Mouse (Mus musculus) WW6 (cell line): ENCODE data around the gene Gm45717.

Source experiments
- DNase-seq: peaks from one replicate; pipeline ENCODE4 v3.0.0-alpha.2; 2013; ENCODE audit warnings: low read depth, low spot score

The Gm45717 gene

DNA sequence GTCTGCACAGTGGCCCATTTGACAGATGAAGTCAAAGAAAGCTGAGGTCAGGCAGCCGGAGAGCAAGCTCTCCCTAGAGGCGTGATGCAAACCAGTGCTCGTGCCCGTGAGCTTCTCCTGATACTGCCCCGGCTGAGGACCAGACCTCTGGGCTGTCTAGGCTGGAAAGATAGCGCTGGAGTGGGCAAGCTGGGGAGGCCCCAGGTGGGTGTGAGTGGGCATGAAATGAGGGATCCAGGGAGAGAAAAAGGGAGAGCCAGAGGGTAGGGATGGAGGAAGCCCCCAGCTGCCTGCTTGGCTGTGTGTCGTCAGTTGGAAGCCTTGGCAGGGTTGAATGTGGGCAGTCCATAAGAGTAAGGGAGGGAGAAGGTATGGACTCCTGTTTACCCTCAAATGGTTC is 11.5 kb downstream of the Gm45717 start:
- DNase-seq: no peak

DNA sequence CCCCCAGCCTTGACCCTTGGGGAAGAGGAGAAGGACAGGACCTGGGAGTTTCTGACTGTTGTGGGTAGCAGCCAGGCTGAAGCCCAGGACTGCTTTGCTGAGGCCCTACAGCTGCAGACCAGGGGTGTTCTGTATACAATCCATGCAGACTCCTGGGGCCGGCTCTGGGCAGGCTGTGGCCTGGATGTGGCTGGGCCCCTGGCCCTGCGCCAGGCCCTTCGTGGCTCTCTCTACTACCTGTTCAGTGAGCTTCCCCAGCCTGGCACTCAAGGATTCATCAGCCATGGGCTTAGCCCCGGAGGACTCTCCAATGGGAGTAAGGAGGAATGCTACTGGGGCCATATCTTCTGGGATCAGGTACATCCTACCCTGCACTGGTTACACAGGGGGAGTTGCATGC is 12.4 kb downstream of the Gm45717 start:
- DNase-seq: no peak

DNA sequence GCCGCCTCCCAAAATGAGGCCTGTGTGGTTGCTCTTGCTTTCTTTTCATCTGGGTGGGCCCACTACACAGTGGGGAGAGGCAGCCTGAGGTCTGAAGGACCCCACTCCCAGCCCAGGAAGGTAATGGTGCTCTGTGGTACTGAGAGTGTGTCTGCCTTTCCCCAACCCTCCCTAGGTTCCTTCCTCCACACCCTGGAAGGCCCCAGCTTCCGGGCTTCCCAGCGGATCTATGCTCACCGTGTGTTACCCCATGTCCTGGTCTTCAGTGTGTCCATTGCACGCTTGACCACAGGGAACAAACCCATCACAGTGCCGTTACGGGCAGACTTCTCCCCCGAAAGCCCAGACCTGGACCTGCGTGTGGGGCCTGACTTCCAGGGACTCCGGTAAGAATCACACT is 12.9 kb downstream of the Gm45717 start:
- no peak for DNase-seq

DNA sequence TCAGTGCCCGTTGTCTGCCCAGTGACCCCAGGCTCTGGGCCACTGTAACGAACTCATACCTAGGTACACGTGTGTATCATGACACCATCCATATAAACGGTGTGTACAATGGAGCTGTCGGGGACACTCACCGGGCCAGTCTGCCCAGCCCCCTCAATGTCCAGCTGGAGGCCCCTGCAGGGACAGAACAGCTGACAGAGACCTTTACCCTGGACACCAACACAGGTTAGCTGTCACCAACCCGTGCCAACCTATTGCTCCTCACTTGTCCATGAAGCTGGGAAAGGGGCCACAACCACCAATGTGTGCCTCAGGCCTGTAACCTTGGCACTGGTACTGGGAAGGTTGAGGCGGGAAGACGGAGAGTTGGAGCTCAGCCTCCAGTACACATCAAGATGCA is 13.4 kb downstream of the Gm45717 start:
- no peak for DNase-seq

DNA sequence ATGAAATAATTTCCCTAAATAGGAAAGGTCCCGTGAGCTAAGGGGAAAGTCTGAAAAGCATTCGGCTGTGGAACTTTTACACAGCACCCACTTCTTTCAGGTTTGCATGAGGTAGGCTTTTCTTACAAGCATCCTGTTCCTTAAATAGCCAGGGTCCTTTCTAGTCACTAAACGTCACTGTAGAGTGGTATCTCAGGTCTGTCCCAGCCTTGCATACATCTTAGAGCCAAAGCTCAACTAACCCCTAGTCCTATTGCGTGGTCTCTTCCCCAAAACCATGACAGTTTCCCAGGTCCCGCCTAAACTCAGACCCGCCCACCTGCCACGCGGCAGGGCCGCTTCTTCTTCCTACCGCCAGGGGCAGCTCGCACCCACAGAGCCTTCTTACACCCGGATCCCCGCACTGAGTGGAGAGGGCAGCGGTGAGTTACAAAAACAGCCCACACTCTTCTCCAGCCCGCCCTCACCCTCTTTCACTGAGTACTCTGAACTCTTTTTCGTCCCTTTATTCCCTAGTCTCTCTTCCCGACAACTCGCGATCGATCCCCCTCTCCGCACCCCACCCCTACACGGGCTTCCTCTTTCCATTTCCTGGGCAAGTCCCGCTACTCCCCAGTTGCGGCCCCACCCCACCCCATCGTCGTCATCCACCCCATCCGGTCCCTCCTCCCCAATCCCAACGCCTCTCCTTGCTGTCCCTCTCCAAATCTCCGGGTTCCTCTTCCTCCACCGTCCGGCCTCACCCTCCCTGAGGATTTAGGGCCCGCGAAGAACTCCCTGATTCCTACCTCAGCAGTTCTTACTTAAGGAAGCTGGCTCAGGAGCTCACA is 14.3 kb downstream of the Gm45717 start, which contains the start of gene Pgghg:
TSS of gene Pgghg (plus strand) at position 170 of the 830 bp plus-strand sequence.
- DNase-seq: no peak

DNA sequence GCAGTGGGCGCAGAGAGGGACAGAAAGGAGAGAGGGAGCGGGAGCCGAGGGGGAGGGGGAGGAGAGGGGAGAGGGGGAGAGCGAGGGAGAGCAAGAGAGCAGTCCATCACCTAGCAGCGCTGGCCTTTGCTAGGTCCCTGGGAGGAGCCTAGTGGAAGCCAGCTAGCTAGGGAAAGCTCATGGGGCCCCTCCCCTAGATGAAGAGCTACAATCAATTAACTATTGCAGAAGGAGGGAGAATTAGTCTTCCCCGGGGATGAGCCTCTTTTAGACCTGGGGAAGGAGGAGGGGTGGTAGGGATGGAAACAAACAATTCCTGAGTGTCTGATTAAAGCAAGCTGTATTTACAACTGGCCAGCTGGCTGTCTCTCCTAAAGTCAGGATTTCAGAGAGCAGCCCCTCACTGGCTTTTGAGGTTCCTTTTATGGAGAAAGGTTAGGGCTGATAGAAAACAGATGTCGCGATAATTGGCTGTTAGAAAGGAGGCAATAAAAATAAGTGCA is 16.0 kb downstream of the Gm45717 start:
- DNase-seq: no peak

DNA sequence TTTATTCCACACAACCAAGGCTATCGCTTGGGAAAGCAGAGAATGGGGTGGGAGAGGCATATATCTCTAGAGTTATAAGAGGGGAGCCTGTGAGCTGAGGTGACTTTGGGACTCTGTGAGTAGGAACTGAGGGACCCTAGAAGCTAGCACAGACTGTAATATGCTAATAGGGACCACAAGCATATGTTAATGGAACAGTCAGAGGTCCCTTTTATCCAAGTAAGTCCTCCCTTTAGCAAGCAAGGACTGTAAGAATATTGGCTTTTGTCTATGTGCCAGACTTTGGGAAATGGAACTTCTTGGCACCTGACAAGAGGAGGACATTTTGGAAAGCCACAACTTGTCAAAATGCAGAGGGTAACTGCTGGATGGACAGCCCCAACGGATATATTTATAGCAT is 16.8 kb downstream of the Gm45717 start:
- no peak for DNase-seq

DNA sequence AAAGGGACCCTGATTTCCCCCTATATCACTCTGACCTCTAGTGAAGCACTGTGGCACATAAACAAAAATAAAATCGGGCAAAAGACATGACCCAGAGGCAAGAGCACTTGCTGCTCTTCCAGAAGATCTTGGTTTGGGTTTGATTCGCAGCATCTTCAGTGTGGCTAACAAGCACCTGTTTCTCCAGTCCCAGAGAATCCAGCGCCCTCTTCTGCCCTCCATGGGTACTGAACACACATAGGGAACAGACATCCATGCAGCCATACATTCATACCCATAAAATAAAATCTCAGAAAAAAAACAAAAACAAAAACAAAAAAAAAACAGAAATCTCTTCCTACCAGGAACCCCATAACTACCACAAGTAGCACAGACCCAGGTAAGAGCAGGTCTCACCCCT is 17.3 kb downstream of the Gm45717 start:
- no peak for DNase-seq

DNA sequence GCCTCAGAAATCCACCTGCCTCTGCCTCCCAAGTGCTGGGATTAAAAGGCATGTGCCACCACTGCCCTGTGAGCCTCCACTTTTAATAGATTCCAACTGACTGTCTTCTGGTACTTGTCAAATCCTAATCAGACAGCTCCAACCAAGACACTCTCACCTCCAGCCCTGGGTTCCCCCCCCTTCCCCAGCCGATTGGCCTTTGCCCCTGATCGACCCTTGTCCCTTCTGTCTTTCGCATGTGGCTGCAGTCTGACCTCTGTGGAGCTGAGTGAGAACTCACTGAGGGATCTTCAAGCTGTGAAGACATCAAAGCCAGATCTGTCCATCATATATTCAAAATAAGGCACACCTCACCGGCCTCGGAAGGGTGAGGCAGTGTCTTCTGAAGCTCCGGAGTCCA is 28.6 kb downstream of the Gm45717 start:
- no peak for DNase-seq

DNA sequence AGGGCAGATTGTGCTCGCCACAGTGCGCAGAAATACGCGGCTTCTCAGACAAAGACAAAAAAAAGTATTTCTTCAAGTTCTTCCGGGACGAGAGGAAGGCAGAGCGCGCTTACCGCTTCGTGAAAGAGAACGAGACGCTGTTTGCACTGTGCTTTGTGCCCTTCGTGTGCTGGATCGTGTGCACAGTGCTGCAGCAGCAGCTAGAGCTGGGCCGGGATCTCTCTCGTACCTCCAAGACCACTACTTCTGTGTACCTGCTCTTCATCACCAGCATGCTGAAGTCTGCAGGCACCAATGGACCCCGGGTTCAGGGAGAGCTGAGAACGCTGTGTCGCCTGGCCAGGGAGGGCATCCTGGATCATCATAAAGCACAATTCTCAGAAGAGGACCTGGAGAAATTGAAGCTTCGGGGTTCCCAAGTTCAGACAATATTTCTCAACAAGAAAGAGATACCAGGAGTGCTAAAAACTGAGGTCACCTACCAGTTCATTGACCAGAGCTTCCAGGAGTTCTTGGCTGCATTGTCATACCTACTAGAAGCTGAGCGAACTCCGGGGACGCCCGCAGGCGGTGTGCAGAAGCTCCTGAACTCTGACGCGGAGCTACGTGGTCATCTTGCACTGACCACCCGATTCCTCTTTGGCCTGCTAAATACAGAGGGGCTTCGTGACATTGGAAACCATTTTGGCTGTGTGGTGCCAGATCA is 32.5 kb downstream of the Gm45717 start:
- no peak for DNase-seq

DNA sequence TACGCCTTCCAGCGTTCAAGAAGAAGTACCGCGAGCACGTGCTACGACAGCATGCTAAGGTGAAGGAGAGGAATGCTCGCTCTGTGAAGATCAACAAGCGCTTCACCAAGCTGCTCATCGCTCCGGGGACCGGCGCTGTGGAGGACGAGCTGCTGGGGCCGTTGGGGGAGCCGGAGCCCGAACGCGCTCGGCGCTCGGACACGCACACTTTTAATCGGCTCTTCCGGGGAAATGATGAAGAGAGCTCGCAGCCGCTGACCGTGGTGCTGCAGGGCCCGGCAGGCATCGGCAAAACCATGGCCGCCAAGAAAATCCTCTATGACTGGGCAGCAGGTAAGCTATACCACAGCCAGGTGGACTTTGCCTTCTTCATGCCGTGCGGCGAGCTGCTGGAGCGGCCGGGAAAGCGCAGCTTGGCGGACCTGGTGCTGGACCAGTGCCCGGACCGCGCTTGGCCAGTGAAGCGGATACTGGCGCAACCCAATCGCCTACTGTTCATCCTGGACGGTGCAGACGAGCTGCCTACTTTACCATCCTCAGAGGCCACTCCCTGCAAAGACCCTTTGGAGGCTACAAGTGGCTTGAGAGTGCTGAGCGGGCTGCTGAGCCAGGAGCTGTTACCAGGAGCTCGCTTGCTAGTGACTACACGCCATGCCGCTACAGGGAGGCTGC is 33.2 kb downstream of the Gm45717 start:
- DNase-seq: no peak

DNA sequence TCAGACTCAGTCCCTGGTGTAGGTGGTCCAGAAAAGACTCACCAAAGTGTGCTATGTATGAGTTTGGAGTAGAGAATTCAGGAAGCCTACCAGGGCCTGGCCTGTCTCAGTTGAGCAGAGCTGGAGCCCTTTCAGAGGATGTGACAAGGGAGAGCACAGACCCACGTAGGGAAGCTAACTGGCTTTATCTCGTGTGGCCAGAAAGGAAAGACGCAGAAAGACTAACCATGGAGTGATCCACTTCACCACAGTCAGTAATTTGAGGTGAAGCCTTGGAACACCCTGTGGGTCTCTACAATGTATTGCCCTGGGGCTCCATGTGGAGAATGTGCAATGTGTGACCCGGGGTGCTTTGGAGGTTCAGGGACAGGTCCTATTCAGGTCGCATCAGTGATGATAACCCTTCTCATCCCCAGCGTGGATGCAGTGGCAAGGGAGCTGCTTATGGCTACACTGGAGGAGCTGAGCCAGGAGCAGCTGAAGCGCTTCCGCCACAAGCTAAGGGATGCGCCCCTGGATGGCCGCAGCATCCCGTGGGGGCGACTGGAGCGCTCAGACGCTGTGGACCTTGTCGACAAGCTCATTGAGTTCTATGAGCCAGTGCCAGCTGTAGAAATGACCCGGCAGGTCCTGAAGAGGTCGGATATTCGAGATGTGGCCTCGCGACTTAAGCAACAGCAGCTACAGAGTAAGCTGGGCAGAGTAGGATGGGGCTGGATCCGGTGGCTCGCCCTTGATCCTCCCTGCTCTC is 34.3 kb downstream of the Gm45717 start:
- DNase-seq: no peak

DNA sequence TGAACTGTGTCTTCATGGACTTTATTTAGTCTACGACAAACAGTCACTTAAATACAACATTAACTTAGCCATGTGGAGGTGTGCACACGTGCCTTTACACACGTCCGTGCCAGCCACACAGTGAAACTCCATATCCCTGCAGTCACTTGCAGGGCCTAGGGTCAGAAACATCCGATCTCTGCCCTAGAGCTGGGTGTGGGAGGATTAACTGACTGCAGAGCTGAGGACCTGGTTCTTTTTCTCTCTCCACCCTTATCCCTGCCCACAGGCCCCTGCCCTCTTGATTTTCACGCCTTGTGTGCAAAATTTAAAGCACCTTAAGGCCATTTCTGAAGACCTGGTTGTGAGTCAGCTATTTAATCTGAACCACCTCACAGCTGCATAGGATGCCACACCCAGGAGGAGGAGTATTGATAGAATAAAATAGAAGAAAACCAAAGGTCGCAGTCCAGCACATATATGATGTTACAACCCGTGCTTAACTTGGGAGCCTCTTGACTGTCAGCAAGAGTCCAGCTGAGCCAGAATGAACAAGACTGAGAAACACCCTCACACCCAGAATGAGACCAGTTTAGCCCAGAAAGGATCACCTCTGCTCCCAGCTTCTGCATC is 35.2 kb downstream of the Gm45717 start, which contains the start of gene Nlrp6:
TSS of gene Nlrp6 (plus strand) at position 485 of the 612 bp plus-strand sequence.
- DNase-seq: no peak

DNA sequence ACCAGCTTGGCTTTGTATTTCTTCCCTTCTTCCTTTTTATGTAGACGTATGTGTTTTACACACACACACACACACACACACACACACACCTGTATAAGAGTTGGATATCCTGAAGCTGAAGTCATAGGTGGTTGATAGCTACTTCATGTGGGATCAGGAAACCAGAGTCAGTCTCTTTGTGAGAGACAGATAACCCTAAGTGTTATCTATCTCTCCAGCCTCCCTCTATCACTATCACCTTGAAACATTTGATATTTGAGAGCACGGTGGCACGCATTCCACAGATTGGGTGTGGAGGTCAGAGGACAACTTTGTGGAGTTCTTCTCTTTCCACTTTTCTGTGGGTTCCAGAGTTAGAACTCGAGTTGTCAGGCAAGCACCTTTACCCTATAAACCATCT is 35.8 kb downstream of the Gm45717 start:
- no peak for DNase-seq

DNA sequence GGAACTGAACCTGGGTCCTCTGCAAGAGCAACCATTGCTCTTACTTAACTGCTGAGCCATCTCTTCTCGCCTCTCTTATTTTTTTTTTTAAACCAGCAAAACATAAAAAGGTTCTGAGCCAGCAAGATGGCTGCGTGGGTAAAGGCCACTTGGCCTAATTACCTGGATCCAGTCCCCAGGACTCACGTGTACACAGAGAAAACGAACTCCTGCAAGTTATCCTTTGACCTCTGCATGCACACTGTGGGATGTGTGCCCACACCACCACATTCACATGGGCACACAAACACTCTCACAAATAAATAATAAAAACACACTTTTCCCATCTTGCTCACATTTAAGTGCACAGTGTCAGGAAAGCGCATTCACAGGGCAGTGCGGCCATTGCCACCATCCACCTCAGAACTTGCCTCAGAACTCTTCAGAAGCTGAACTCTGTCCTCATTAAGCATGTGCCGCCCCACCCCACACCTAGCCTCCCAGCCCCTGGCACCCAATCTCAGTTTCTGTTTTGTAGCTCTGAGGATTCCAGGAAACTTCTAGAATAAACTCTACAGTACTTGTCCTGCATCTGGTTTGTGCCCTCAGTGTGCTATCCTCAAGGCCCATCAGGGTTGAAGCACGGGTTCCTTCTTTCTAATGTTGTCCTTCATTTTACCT is 41.6 kb downstream of the Gm45717 start:
- no peak for DNase-seq

DNA sequence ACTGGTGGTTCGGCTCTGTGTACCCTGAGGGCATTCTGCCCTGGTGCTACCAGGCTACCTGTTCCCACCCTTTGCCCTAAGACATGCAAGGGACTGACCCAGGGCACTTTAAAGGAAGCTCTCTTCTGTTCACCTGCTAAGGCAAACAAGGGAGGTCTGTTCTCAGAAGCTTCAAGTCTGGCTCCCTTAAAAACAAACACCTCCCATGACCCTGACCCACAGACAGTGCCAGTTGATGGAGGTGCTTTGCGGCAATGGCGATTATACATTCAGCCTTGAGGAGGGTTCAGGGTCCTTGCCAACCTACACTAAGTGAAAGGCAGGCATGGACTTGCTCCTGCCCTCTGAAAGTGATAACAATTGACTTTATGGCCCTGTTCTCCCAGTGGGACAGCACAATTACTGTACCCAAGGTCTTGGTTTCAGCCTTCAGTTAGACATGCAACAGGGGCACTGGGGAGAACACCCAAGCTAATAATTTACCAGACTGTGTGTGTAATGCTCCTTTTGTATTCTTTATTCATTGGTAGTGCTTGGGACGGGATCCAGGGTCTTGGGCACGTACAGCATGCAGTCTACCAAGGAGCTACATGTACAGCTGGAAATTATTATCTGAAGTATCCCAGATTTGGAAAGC is 42.8 kb downstream of the Gm45717 start:
- DNase-seq: no peak

DNA sequence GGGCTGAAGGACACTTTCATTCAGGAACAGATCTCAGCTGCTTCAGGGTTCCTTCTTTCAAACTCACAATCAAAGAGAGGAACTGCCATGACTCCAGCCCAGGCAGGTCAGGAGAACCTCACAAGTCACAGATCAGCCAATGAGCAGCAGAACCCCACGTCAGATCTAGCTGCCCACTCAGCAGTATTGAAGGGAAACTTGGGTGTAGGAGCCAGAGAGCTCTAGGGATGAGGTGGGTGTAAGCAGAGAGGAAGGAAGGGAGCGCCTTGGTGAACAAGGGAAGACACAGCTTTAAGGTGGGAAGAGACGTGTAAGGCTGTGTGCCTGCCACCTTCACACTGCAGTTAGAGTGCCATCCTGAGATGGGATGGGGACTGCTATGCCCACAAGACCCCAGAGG is 43.4 kb downstream of the Gm45717 start:
- DNase-seq: no peak

DNA sequence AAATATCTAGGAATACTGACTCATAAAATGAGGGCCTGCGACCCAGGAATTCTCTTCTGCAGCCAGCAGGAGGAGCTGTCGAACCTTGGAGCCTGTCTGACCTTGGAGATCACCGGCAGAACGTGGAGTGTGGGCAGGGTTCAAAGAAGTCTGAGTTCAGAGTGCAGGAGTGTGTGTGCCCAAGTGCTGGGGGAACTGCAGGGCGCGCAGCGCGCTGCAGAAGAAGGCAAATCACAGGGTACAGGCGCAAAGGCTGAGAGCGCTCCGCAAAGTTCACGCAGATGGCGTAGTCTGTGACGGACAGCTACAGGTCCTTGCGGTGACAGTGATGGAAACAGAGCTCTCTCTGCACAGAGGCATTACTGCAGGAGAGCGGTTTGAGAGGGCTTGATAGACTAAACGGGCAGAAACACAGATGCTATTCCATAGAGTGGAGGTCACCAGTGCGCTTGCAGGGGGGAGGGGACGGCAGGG is 47.1 kb downstream of the Gm45717 start:
- DNase-seq: peak; percentile 77

DNA sequence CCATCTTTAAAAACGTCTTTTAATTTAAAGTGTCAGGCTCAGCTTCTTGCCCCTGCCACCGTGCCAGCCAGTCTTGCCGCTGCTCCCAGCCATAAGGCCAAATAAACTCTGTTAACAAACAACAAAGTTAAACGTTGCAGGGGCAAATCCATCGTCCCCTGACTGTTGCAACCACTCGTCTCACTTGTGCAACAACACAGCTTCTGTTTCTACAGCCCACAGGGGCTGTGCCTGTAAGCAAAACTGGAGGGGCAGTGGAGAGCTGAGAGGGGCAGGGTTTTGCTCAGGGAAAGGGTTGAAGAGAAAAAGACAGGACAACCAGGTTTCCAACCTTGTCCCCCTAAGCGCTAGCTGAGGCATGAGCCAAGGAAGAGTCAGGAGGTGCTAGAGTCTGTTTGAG is 47.6 kb downstream of the Gm45717 start:
- no peak for DNase-seq

DNA sequence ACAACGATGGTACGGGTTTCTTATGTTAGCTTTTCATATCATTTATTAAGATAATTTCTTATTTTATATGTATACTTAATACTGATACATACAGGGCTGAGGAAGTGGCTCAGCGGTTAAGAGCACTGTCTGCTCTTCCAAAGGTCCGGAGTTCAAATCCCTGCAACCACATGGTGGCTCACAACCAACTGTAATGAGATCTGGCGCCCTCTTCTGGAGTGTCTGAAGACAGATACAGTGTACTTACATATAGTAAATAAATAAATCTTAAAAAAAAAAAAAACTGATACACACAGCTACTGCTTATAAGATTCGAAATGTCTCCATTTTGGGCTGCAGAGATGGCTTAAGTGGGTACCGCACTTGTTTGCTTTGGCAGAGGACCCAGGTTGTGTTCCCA is 48.0 kb downstream of the Gm45717 start:
- DNase-seq: no peak
